Mouse (Mus musculus) B cell, adult 67 days (primary cell): ENCODE results near the gene Il4i1. TPM values are rescaled to one million over a fixed set of nuclear protein-coding genes. Genes with fewer than 3 reads are reported as not detected.

Experiments
- total RNA-seq, 2 experiments: library from RNA; stranded (reverse); gene quantifications; 4 replicates each; pipeline ENCODE4 v1.2.4; 2023

Gene Il4i1
- total RNA-seq: 100 to 1,000 TPM; 155 to 234 TPM

GRCm38 (mm10) chr7:44815721-44816469 lies at the start of gene Il4i1, which contains the start of gene Nup62:
Il4i1 (plus strand) TSS chr7:44816387.
Nup62 (plus strand) TSS chr7:44816088.

GRCm38 (mm10) chr7:44816470-44817021 lies 359 bp downstream of the Il4i1 start, which contains the start of gene Atf5:
Atf5 (minus strand) TSS chr7:44816658.

GRCm38 (mm10) chr7:44848561-44849415 lies 32.6 kb downstream of the Il4i1 start, which contains the start of the genes Akt1s1 and Tbc1d17:
Akt1s1 (plus strand) TSS chr7:44848991.
Tbc1d17 (minus strand) TSS chr7:44849079.

GRCm38 (mm10) chr7:44857042-44857552 lies 40.9 kb downstream of the Il4i1 start, which contains the start of gene Pnkp:
Pnkp (plus strand) TSS chr7:44857139.

GRCm38 (mm10) chr7:44869697-44870528 lies 53.7 kb downstream of the Il4i1 start, which contains the start of gene Ptov1:
Ptov1 (minus strand) TSS chr7:44869788.

Other genes starting within 250 kb of the Il4i1 start
- 100 to 1,000 TPM; 537 to 600 TPM for gene Napsa, start 244.0 kb upstream of the Il4i1 start, total RNA-seq
- 10 to 100 TPM; 19.1 to 21.0 TPM for gene Kcnc3, start 225.7 kb upstream of the Il4i1 start, total RNA-seq
- gene Myh14, start 145.5 kb upstream of the Il4i1 start, total RNA-seq: not detected
- gene Izumo2, start 107.6 kb upstream of the Il4i1 start, total RNA-seq: not detected
- 10 to 100 TPM; 80.8 to 85.9 TPM for gene Vrk3, start 68.0 kb upstream of the Il4i1 start, total RNA-seq
- 1 to 10 TPM; 2.1 to 2.6 TPM for gene Zfp473, start 65.3 kb upstream of the Il4i1 start, total RNA-seq
- 10 to 100 TPM; 53.1 to 61.7 TPM for gene Nup62, start 299 bp upstream of the Il4i1 start, total RNA-seq
- gene Atf5, start 271 bp downstream of the Il4i1 start, total RNA-seq: 1 to 10 TPM; 3.8 to 4.1 TPM
- 10 to 100 TPM; 47.4 to 54.3 TPM for gene Akt1s1, start 32.6 kb downstream of the Il4i1 start, total RNA-seq
- 100 to 1,000 TPM; 116 to 132 TPM for gene Tbc1d17, start 32.7 kb downstream of the Il4i1 start, total RNA-seq
- gene Pnkp, start 40.8 kb downstream of the Il4i1 start, total RNA-seq: 10 to 100 TPM; 75.0 to 80.9 TPM
- 10 to 100 TPM; 14.0 to 23.5 TPM for gene Ptov1, start 53.4 kb downstream of the Il4i1 start, total RNA-seq
- gene Med25, start 76.3 kb downstream of the Il4i1 start, total RNA-seq: 10 to 100 TPM; 67.9 to 78.3 TPM
- 10 to 100 TPM; 31.4 to 50.1 TPM for gene Fuz, start 79.7 kb downstream of the Il4i1 start, total RNA-seq
- 100 to 1,000 TPM in 1 of 2 experiments, 10 to 100 TPM in 1; 92.5 to 101 TPM for gene Ap2a1, start 113.1 kb downstream of the Il4i1 start, total RNA-seq
- not detected for gene Tsks, start 126.8 kb downstream of the Il4i1 start, total RNA-seq
- not detected for gene Cpt1c, start 158.5 kb downstream of the Il4i1 start, total RNA-seq
- 100 to 1,000 TPM; 154 to 155 TPM for gene Prmt1, start 170.2 kb downstream of the Il4i1 start, total RNA-seq
- gene Irf3, start 181.3 kb downstream of the Il4i1 start, total RNA-seq: 100 to 1,000 TPM; 195 TPM
- gene Bcl2l12, start 182.3 kb downstream of the Il4i1 start, total RNA-seq: 10 to 100 TPM; 35.3 to 36.9 TPM
- 100 to 1,000 TPM; 100 to 104 TPM for gene Scaf1, start 200.0 kb downstream of the Il4i1 start, total RNA-seq
- gene Rras, start 201.6 kb downstream of the Il4i1 start, total RNA-seq: 10 to 100 TPM; 20.1 to 20.2 TPM
- 10 to 100 TPM; 77.6 to 78.0 TPM for gene Prr12, start 236.5 kb downstream of the Il4i1 start, total RNA-seq
- gene Nosip, start 246.0 kb downstream of the Il4i1 start, total RNA-seq: 10 to 100 TPM; 65.6 to 78.2 TPM
- 1 to 10 TPM; 2.9 to 3.9 TPM for gene Prrg2, start 246.3 kb downstream of the Il4i1 start, total RNA-seq